Mouse (Mus musculus): ENCODE measurements around the gene Slc30a9. TPM values are rescaled to one million over a fixed set of nuclear protein-coding genes. Genes with fewer than 3 reads are reported as not detected.
A peak's percentile ranks its signal among the peaks of the same experiment; 100 is the strongest.

The Slc30a9 gene
- polyA plus RNA-seq, 1 experiment from 2014 or later = 200 TPM

DNA sequence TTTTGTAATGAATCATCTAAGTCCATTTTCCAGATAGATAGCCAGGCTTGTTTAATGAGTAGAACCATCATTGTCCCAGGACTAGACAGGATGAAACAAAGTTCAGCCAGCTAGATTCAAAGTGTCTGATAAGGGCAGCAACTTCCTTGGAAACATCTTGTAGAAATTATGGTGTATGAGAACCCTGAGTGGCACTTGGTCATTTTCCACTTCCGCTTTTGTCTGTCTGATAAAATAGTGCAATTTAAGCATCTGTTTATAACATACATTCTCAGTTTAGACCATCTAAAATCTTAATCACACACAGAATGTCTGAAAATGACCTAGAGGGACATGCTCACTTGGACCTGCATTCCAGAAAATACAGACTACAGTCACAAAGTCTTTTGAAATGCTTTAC lies 2.9 kb upstream of the Slc30a9 start:
- no peak overlapping the region for H3K9ac ChIP-seq (replicated peaks; ENCODE audit: low read depth, low read length)
- no peak for ATAC-seq (ENCODE audit: low read depth)
- H3K4me1 ChIP-seq (ENCODE audit: control insufficient read depth, insufficient read depth, low read length) = peaks cover 4% of the 10 kb centered on the region
- no peaks in the 10 kb centered on the region for H3K27me3 ChIP-seq (ENCODE audit: control insufficient read depth, insufficient read depth, low read length)
- H3K4me3 ChIP-seq (ENCODE audit: low read depth, low read length) = no peak overlapping the region
- no peaks in the 10 kb centered on the region for H3K9me3 ChIP-seq (ENCODE audit: control insufficient read depth, low read length)
- WGBS = 93% methylated on average over 1 of the region's 1 CpGs
- no peak overlapping the region for H3K27ac ChIP-seq (ENCODE audit: low read depth, low read length)
- no peaks in the 10 kb centered on the region for H3K36me3 ChIP-seq (ENCODE audit: control insufficient read depth, insufficient read depth, low read length)
- H3K4me2 ChIP-seq (ENCODE audit: low read depth, low read length) = no peak overlapping the region

DNA sequence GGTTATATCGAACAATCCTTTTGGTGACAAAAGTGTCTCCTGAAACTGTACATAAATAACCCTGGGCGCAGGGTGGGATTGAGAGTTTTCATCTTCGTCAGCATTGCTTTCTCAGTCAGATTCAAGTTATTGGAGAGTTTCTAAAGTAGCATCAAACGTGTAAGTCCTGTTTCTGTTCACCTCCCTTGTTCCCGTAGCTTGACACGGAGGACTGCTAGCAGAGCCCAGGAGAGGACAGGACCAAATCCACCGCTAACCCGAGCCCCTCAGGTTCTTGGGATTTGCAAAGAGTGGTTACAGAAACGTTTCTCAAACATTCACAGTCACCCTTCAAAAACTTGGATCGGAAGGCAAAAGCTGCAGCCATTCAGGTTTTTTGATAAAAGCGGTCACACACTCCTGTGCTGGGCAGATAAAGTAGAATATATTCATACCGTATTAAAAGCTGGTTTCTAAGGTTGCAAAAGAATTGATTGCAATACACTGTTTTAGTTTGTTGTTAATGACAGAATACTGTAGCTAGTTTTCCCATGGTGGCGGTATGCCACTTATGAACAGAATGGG lies 986 bp downstream of the Slc30a9 start:
- H3K36me3 ChIP-seq (ENCODE audit: control insufficient read depth, insufficient read depth, low read length) = no peaks in the 10 kb centered on the region
- no peak for ATAC-seq (ENCODE audit: low read depth)
- H3K27me3 ChIP-seq (ENCODE audit: control insufficient read depth, insufficient read depth, low read length) = no peaks in the 10 kb centered on the region
- peak overlapping the region; percentile 93; the same call in 1 of the 2 replicates for H3K9ac ChIP-seq (replicated peaks; ENCODE audit: low read depth, low read length)
- H3K4me1 ChIP-seq (ENCODE audit: control insufficient read depth, insufficient read depth, low read length) = peaks cover 4% of the 10 kb centered on the region
- WGBS = 33% methylated on average over 13 of the region's 13 CpGs
- no peak overlapping the region for H3K27ac ChIP-seq (ENCODE audit: low read depth, low read length)
- H3K4me2 ChIP-seq (ENCODE audit: low read depth, low read length) = peak overlapping the region; percentile 82
- no peaks in the 10 kb centered on the region for H3K9me3 ChIP-seq (ENCODE audit: control insufficient read depth, low read length)
- H3K4me3 ChIP-seq (ENCODE audit: low read depth, low read length) = peak overlapping the region; percentile 97

DNA sequence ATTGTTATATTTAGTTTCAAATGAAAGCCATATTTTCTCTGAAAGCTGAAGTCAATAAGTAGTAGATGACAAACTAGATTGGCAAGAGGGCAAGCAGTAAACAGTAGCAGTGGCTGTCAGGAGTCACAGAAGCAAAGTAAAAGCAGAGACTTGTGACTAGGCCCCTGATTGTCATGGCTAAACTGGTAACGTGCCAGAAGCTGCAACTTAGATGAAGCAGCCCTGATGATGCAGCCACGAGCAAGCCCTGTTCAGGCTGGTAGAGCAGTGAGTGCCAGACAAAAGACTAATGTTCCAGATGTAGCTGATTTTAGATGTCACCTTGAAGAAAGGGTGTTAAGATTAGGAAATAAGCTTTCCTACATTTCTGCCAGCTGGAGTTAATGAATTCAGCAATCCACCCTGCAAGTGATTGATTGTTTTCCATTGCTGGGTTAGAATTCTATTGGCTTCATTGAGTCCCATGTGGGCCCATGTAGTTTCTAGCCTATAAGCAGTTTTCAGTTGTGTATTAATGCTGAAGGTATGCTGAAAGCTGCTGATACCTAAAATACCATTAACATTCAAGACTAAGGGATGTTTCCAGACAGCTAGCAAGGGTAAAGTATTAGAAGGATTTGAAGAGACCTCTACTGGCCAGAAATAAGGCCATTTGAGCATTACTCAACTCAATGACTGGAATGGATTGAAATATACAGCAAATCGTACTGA lies 5.2 kb downstream of the Slc30a9 start:
- WGBS = 58% methylated on average over 3 of the region's 3 CpGs
- H3K4me3 ChIP-seq (ENCODE audit: low read depth, low read length) = no peak overlapping the region
- H3K9me3 ChIP-seq (ENCODE audit: control insufficient read depth, low read length) = no peaks in the 10 kb centered on the region
- no peak overlapping the region for H3K4me2 ChIP-seq (ENCODE audit: low read depth, low read length)
- H3K27ac ChIP-seq (ENCODE audit: low read depth, low read length) = no peak overlapping the region
- H3K9ac ChIP-seq (replicated peaks; ENCODE audit: low read depth, low read length) = no peak overlapping the region
- ATAC-seq (ENCODE audit: low read depth) = no peak
- H3K36me3 ChIP-seq (ENCODE audit: control insufficient read depth, insufficient read depth, low read length) = 0 out of 2 replicates have a peak, but pooled peaks cover 5% of the 10 kb centered on the region
- H3K27me3 ChIP-seq (ENCODE audit: control insufficient read depth, insufficient read depth, low read length) = no peaks in the 10 kb centered on the region
- peaks cover 4% of the 10 kb centered on the region for H3K4me1 ChIP-seq (ENCODE audit: control insufficient read depth, insufficient read depth, low read length)

DNA sequence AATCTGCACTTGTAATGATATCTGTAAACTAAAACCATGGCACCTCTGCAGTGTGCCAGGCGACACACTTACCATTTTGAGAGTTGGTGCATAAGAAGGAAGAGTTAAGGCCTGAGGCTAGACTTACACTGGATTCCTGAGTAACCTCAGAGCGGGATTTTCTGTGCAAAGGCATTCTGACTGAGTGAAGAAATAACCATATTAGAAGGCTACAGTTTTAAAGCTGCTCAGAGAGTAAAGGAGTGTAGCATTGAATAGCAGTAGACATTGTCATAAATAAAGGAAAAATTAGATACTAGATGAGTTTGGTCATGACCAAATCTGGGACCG lies 5.7 kb downstream of the Slc30a9 start:
- Histone ChIP-seq H3K4me2 (ENCODE audit: low read depth, low read length) (no peak overlapping the region), H3K4me1 (ENCODE audit: control insufficient read depth, insufficient read depth, low read length) (peaks cover 3% of the 10 kb centered on the region), H3K9me3 (ENCODE audit: control insufficient read depth, low read length) (no peaks in the 10 kb centered on the region), H3K9ac (replicated peaks; ENCODE audit: low read depth, low read length) (no peak overlapping the region), H3K36me3 (ENCODE audit: control insufficient read depth, insufficient read depth, low read length) (0 out of 2 replicates have a peak, but pooled peaks cover 5% of the 10 kb centered on the region), H3K27ac (ENCODE audit: low read depth, low read length) (no peak overlapping the region), H3K4me3 (ENCODE audit: low read depth, low read length) (no peak overlapping the region), H3K27me3 (ENCODE audit: control insufficient read depth, insufficient read depth, low read length) (no peaks in the 10 kb centered on the region)
- WGBS = 94% methylated on average over 3 of the region's 3 CpGs
- ATAC-seq (ENCODE audit: low read depth) = no peak

DNA sequence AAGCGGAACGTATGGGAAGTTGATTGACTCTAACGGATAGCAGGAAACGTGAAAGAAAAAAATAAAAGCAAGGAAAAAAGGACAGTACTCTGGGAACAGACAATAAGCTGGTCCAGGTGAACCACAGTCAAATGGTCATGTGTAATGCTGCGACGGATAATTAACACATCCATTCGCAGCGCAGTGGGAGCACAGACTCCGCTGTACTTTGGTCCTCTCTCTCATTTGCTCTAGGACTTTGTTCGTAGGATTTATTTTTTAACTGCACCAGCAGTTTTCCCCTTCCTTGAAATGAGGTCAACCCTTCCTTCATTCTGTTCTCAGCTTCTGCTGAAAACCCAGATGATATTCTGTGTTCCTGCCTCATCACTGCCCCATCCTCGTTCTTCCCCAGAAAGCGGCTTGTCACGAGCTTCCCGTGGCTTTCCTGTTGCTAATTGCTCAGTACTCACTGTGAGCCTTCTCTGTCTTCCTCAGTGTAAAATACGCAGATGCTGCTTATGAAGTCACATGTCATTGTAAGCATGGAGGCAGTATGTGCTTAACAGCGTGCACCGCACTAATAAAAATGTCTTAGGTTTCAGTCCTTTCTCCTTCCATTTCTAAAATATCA lies 15.0 kb downstream of the Slc30a9 start:
- no peak for ATAC-seq (ENCODE audit: low read depth)
- no peaks in the 10 kb centered on the region for H3K27me3 ChIP-seq (ENCODE audit: control insufficient read depth, insufficient read depth, low read length)
- H3K27ac ChIP-seq (ENCODE audit: low read depth, low read length) = no peak overlapping the region
- H3K4me3 ChIP-seq (ENCODE audit: low read depth, low read length) = no peak overlapping the region
- H3K9ac ChIP-seq (replicated peaks; ENCODE audit: low read depth, low read length) = no peak overlapping the region
- no peaks in the 10 kb centered on the region for H3K9me3 ChIP-seq (ENCODE audit: control insufficient read depth, low read length)
- 0 out of 2 replicates have a peak, but pooled peaks cover 2% of the 10 kb centered on the region for H3K36me3 ChIP-seq (ENCODE audit: control insufficient read depth, insufficient read depth, low read length)
- H3K4me1 ChIP-seq (ENCODE audit: control insufficient read depth, insufficient read depth, low read length) = no peaks in the 10 kb centered on the region
- 81% methylated on average over 17 of the region's 17 CpGs for WGBS
- H3K4me2 ChIP-seq (ENCODE audit: low read depth, low read length) = no peak overlapping the region

DNA sequence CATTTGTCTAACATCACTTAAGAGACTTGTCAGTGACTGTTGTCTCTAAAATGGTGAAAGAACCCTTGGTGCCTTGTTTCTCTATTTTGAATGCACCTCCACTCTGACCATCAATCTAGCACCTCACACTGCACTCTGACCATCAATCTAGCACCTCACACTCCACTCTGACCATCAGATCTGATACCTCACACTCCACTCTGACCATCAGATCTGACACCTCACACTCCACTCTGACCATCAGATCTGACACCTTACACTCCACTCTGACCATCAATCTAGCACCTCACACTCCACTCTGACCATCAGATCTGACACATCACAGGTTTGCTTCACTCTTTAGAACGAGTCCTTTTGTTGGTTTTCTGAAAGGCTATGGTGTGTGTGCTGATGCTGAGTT lies 17.3 kb downstream of the Slc30a9 start:
- H3K4me2 ChIP-seq (ENCODE audit: low read depth, low read length) = no peak overlapping the region
- WGBS = 55% methylated on average over 1 of the region's 1 CpGs

DNA sequence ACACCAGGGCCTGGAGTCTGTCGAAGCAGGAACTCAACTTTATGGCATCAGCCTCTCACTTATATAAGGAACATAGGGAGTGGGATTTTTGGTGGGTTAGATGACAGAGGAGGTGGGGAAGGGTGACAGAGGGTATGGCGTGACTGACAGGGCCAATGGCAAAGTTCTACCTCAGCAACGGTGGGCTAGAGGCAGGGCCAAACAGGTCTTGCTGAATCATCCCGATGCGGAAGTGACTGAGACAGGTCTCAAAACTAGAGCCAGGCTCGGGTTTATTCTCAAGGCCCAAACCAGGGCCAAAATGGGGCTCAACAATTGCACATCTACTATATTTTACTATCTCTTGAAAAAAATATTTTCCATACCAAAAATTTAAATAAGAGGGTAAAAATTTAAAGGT lies 34.1 kb downstream of the Slc30a9 start:
- ATAC-seq (ENCODE audit: low read depth) = no peak
- Histone ChIP-seq H3K27ac (ENCODE audit: low read depth, low read length) (no peak overlapping the region), H3K9ac (replicated peaks; ENCODE audit: low read depth, low read length) (no peak overlapping the region), H3K4me3 (ENCODE audit: low read depth, low read length) (no peak overlapping the region), H3K4me1 (ENCODE audit: control insufficient read depth, insufficient read depth, low read length) (no peaks in the 10 kb centered on the region), H3K9me3 (ENCODE audit: control insufficient read depth, low read length) (no peaks in the 10 kb centered on the region), H3K27me3 (ENCODE audit: control insufficient read depth, insufficient read depth, low read length) (no peaks in the 10 kb centered on the region), H3K36me3 (ENCODE audit: control insufficient read depth, insufficient read depth, low read length) (peaks cover 21% of the 10 kb centered on the region), H3K4me2 (ENCODE audit: low read depth, low read length) (no peak overlapping the region)
- 98% methylated on average over 6 of the region's 6 CpGs for WGBS

More for the DNA sequence above, 17.3 kb downstream of the Slc30a9 start:
- Histone ChIP-seq H3K9me3 (ENCODE audit: control insufficient read depth, low read length) (no peaks in the 10 kb centered on the region), H3K9ac (replicated peaks; ENCODE audit: low read depth, low read length) (no peak overlapping the region), H3K36me3 (ENCODE audit: control insufficient read depth, insufficient read depth, low read length) (0 out of 2 replicates have a peak, but pooled peaks cover 3% of the 10 kb centered on the region), H3K4me3 (ENCODE audit: low read depth, low read length) (no peak overlapping the region), H3K27me3 (ENCODE audit: control insufficient read depth, insufficient read depth, low read length) (no peaks in the 10 kb centered on the region), H3K4me1 (ENCODE audit: control insufficient read depth, insufficient read depth, low read length) (no peaks in the 10 kb centered on the region), H3K27ac (ENCODE audit: low read depth, low read length) (no peak overlapping the region)
- no peak for ATAC-seq (ENCODE audit: low read depth)

DNA sequence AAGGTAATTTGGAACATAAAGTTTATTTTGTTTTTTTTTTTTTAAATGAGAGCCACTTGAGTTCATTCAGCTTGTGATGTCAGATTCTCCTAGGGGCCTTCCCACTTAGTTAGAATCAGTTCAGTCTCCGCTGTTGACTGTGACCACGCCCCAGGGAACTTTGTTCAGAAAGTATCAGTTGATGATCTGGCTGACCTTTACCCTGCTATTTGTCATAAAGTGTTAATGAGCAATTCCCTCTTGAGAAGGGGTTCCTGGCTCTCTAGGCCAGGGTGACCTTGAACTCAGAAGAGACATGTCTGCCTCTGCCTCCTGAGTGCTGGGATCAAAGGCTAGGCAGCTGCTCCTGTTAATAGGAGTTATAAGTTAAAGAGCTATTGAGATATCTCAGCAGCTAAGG lies 40.3 kb downstream of the Slc30a9 start:
- ATAC-seq (ENCODE audit: low read depth) = no peak
- Histone ChIP-seq H3K27me3 (ENCODE audit: control insufficient read depth, insufficient read depth, low read length) (no peaks in the 10 kb centered on the region), H3K9ac (replicated peaks; ENCODE audit: low read depth, low read length) (no peak overlapping the region), H3K27ac (ENCODE audit: low read depth, low read length) (no peak overlapping the region), H3K9me3 (ENCODE audit: control insufficient read depth, low read length) (no peaks in the 10 kb centered on the region), H3K4me2 (ENCODE audit: low read depth, low read length) (no peak overlapping the region), H3K4me3 (ENCODE audit: low read depth, low read length) (no peak overlapping the region), H3K36me3 (ENCODE audit: control insufficient read depth, insufficient read depth, low read length) (peaks cover 33% of the 10 kb centered on the region), H3K4me1 (ENCODE audit: control insufficient read depth, insufficient read depth, low read length) (no peaks in the 10 kb centered on the region)
- 91% methylated on average over 2 of the region's 2 CpGs for WGBS

DNA sequence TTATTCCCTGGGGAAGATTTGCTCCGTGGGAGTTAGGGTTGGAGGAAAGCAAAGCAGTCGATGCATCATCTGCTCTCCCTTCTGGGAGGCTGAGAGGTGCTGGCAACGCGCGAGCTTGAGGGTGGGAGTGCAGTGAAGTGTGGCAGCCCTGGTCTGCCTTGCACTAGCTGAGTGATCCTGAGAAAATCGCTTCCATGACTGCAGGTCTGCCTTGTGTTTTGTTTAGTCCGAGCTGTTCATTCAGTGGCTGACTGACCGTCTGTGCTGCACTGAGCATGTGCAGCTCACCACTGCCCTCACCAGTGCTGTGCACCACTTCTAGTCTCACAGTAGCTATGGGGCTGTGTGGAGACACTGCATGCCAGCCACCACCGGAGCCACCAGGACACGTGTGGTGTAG lies 42.2 kb downstream of the Slc30a9 start:
- peak; percentile 46; the same call in 1 of the 2 replicates for ATAC-seq (ENCODE audit: low read depth)
- WGBS = 81% methylated on average over 10 of the region's 10 CpGs

More for the DNA sequence above, 42.2 kb downstream of the Slc30a9 start:
- H3K4me1 ChIP-seq (ENCODE audit: control insufficient read depth, insufficient read depth, low read length) = no peaks in the 10 kb centered on the region
- H3K36me3 ChIP-seq (ENCODE audit: control insufficient read depth, insufficient read depth, low read length) = peaks cover 24% of the 10 kb centered on the region
- H3K27ac ChIP-seq (ENCODE audit: low read depth, low read length) = no peak overlapping the region
- no peak overlapping the region for H3K4me2 ChIP-seq (ENCODE audit: low read depth, low read length)
- H3K9ac ChIP-seq (replicated peaks; ENCODE audit: low read depth, low read length) = no peak overlapping the region
- no peaks in the 10 kb centered on the region for H3K9me3 ChIP-seq (ENCODE audit: control insufficient read depth, low read length)
- H3K4me3 ChIP-seq (ENCODE audit: low read depth, low read length) = no peak overlapping the region
- no peaks in the 10 kb centered on the region for H3K27me3 ChIP-seq (ENCODE audit: control insufficient read depth, insufficient read depth, low read length)
